Mouse (Mus musculus) megakaryocyte, embryonic 14.5 days (primary cell): ENCODE results near the gene Gm45021.

Source experiments
- FLI1 ChIP-seq: IDR thresholded peaks from 2 replicates; pipeline ENCODE4 v1.6.1; 2012; ENCODE audit warnings: low read length, inconsistent platforms, mixed read lengths
- GATA1 ChIP-seq: IDR thresholded peaks from 3 replicates; pipeline ENCODE4 v1.6.1; 2012; ENCODE audit warnings: mixed read lengths, low read length, inconsistent platforms, borderline replicate concordance

- TF ChIP-seq FLI1 (no peak), GATA1 (no peak)
Observed at GRCm38 (mm10) chr6:48540721-48541120, 48.7 kb upstream of the Gm45021 start.
